Mouse (Mus musculus) kidney, embryonic 14.5 days (tissue): Measurements from ENCODE around the gene Cgrrf1. TPM values are rescaled to one million over a fixed set of nuclear protein-coding genes. Genes with fewer than 3 reads are reported as not detected.

Experiments used
- ATAC-seq: fragments of 200-750 bp; cut with Nextera tagmentation; 2 replicates; pipeline ENCODE4 v1.8.0; 2017; ENCODE audit warnings: moderate number of reproducible peaks, mild to moderate bottlenecking, moderate TSS enrichment, moderate library complexity; ENCODE audit not compliant: low FRiP score, low TSS enrichment
- H3K27ac ChIP-seq: fragments of 300-500 bp; sonication (generic); 2 replicates; pipeline ENCODE4 v1.5.1; 2014; ENCODE audit warnings: low read depth, mild to moderate bottlenecking, low read length, moderate library complexity, mixed read lengths
- H3K27me3 ChIP-seq: fragments of 300-500 bp; sonication (generic); 2 replicates; pipeline ENCODE4 v1.6.1; 2014; ENCODE audit warnings: mild to moderate bottlenecking, low read length; ENCODE audit not compliant: control insufficient read depth, insufficient read depth
- H3K36me3 ChIP-seq: fragments of 300-500 bp; sonication (generic); 2 replicates; pipeline ENCODE4 v1.6.1; 2014; ENCODE audit warnings: low read length, mixed read lengths; ENCODE audit not compliant: control insufficient read depth, insufficient read depth
- H3K4me1 ChIP-seq: fragments of 300-500 bp; sonication (generic); 2 replicates; pipeline ENCODE4 v1.6.1; 2014; ENCODE audit warnings: low read length, mixed read lengths; ENCODE audit not compliant: control insufficient read depth, insufficient read depth
- H3K4me2 ChIP-seq: fragments of 300-500 bp; sonication (generic); replicated peaks from 2 replicates; pipeline ENCODE4 v1.6.1; 2014; ENCODE audit warnings: low read depth, mild to moderate bottlenecking, low read length
- H3K4me3 ChIP-seq: fragments of 300-500 bp; sonication (generic); 2 replicates; pipeline ENCODE4 v1.5.1; 2014; ENCODE audit warnings: mild to moderate bottlenecking, low read length
- H3K9ac ChIP-seq: fragments of 300-500 bp; sonication (generic); 2 replicates; pipeline ENCODE4 v1.6.1; 2014; ENCODE audit warnings: low read depth, mild to moderate bottlenecking, low read length, moderate library complexity
- H3K9me3 ChIP-seq: fragments of 300-500 bp; sonication (generic); 2 replicates; pipeline ENCODE4 v1.6.1; 2016; ENCODE audit warnings: low read length; ENCODE audit not compliant: control insufficient read depth
- WGBS: fragments of 180-500 bp; shearing (Covaris S2); extraction: QIAGEN DNeasy Blood & Tissue Kit; methylation state at CpG from one replicate; pipeline ENCODE4 v1.1.7; 2014; 5-methylcytosine and 5-hydroxymethylcytosine counted together
- polyA plus RNA-seq: library from polyadenylated mRNA; unstranded; fragments of >200 nt; fragmentation: Nextera tagmentation; extraction: Ambion mirVana; gene quantifications from 2 replicates; pipeline ENCODE4 v1.2.1, GENCODE M21; 2014

Gene Cgrrf1
- polyA plus RNA-seq, 1 experiment from 2014 or later = 30.6 TPM

GRCm38 (mm10) chr14:46790723-46791122 is 41.2 kb upstream of the Cgrrf1 start:
- Histone ChIP-seq H3K9ac (no peak overlapping the region), H3K36me3 (no peaks in the 10 kb centered on the region), H3K9me3 (no peaks in the 10 kb centered on the region), H3K4me2 (no peak overlapping the region), H3K4me3 (no peak overlapping the region), H3K27ac (no peak overlapping the region), H3K27me3 (no peaks in the 10 kb centered on the region), H3K4me1 (peaks cover 5% of the 10 kb centered on the region)
- WGBS = 92% methylated on average over 6 of the region's 6 CpGs
- no peak for ATAC-seq

- no peak for ATAC-seq
- 89% methylated on average over 5 of the region's 5 CpGs for WGBS
Measured at GRCm38 (mm10) chr14:46794157-46794556, 37.8 kb upstream of the Cgrrf1 start.

GRCm38 (mm10) chr14:46800684-46801345 is 31.1 kb upstream of the Cgrrf1 start:
- Histone ChIP-seq H3K9ac (no peak overlapping the region), H3K36me3 (no peaks in the 10 kb centered on the region), H3K27ac (no peak overlapping the region), H3K27me3 (no peaks in the 10 kb centered on the region), H3K4me3 (no peak overlapping the region), H3K4me2 (no peak overlapping the region), H3K9me3 (no peaks in the 10 kb centered on the region), H3K4me1 (no peaks in the 10 kb centered on the region)
- no peak for ATAC-seq
- 70% methylated on average over 3 of the region's 3 CpGs for WGBS

More at GRCm38 (mm10) chr14:46794157-46794556, 37.8 kb upstream of the Cgrrf1 start:
- Histone ChIP-seq H3K9ac (no peak overlapping the region), H3K9me3 (no peaks in the 10 kb centered on the region), H3K36me3 (no peaks in the 10 kb centered on the region), H3K4me2 (no peak overlapping the region), H3K27ac (no peak overlapping the region), H3K4me3 (no peak overlapping the region), H3K4me1 (no peaks in the 10 kb centered on the region), H3K27me3 (no peaks in the 10 kb centered on the region)

GRCm38 (mm10) chr14:46803259-46803658 is 28.7 kb upstream of the Cgrrf1 start:
- ATAC-seq = no peak
- H3K9me3 ChIP-seq = no peaks in the 10 kb centered on the region

GRCm38 (mm10) chr14:46803791-46804190 is 28.1 kb upstream of the Cgrrf1 start:
- Histone ChIP-seq H3K27me3 (no peaks in the 10 kb centered on the region), H3K27ac (no peak overlapping the region), H3K4me2 (no peak overlapping the region), H3K4me1 (no peaks in the 10 kb centered on the region), H3K9me3 (no peaks in the 10 kb centered on the region), H3K36me3 (no peaks in the 10 kb centered on the region; the same call in 1 of the 2 replicates), H3K4me3 (no peak overlapping the region), H3K9ac (no peak overlapping the region)
- WGBS = 88% methylated on average over 1 of the region's 1 CpGs
- ATAC-seq = no peak

More at GRCm38 (mm10) chr14:46803259-46803658, 28.7 kb upstream of the Cgrrf1 start:
- 91% methylated on average over 4 of the region's 4 CpGs for whole genome bisulfite sequencing
- H3K27ac ChIP-seq = no peak overlapping the region
- H3K4me3 ChIP-seq = no peak overlapping the region
- H3K36me3 ChIP-seq = no peaks in the 10 kb centered on the region; the same call in 1 of the 2 replicates
- no peak overlapping the region for H3K4me2 ChIP-seq
- H3K27me3 ChIP-seq = no peaks in the 10 kb centered on the region
- no peak overlapping the region for H3K9ac ChIP-seq
- H3K4me1 ChIP-seq = no peaks in the 10 kb centered on the region

GRCm38 (mm10) chr14:46806186-46806585 is 25.7 kb upstream of the Cgrrf1 start:
- no peak overlapping the region for H3K9ac ChIP-seq
- no peak overlapping the region for H3K27ac ChIP-seq
- peaks cover 20% of the 10 kb centered on the region for H3K36me3 ChIP-seq
- ATAC-seq = no peak
- H3K4me1 ChIP-seq = no peaks in the 10 kb centered on the region
- H3K4me2 ChIP-seq = no peak overlapping the region
- H3K9me3 ChIP-seq = no peaks in the 10 kb centered on the region
- no peak overlapping the region for H3K4me3 ChIP-seq
- 82% methylated on average over 5 of the region's 5 CpGs for WGBS
- H3K27me3 ChIP-seq = no peaks in the 10 kb centered on the region

GRCm38 (mm10) chr14:46807927-46808326 is 24.0 kb upstream of the Cgrrf1 start:
- no peak overlapping the region for H3K4me3 ChIP-seq
- H3K9me3 ChIP-seq = no peaks in the 10 kb centered on the region
- WGBS = 87% methylated on average over 3 of the region's 3 CpGs
- no peak overlapping the region for H3K4me2 ChIP-seq
- no peaks in the 10 kb centered on the region for H3K27me3 ChIP-seq
- H3K4me1 ChIP-seq = no peaks in the 10 kb centered on the region
- H3K27ac ChIP-seq = no peak overlapping the region
- H3K36me3 ChIP-seq = peaks cover 31% of the 10 kb centered on the region
- no peak for ATAC-seq
- H3K9ac ChIP-seq = no peak overlapping the region

- WGBS = 82% methylated on average over 6 of the region's 6 CpGs
- peaks cover 49% of the 10 kb centered on the region for H3K36me3 ChIP-seq
Measured at GRCm38 (mm10) chr14:46815640-46816039, 16.3 kb upstream of the Cgrrf1 start.

GRCm38 (mm10) chr14:46816916-46817622 is 14.9 kb upstream of the Cgrrf1 start:
- ATAC-seq = no peak
- Histone ChIP-seq H3K9ac (no peak overlapping the region), H3K4me3 (no peak overlapping the region), H3K36me3 (peaks cover 36% of the 10 kb centered on the region), H3K27ac (no peak overlapping the region), H3K27me3 (no peaks in the 10 kb centered on the region), H3K9me3 (no peaks in the 10 kb centered on the region), H3K4me2 (no peak overlapping the region), H3K4me1 (peaks cover 7% of the 10 kb centered on the region)
- 95% methylated on average over 8 of the region's 8 CpGs for WGBS

More at GRCm38 (mm10) chr14:46815640-46816039, 16.3 kb upstream of the Cgrrf1 start:
- Histone ChIP-seq H3K9ac (no peak overlapping the region), H3K27me3 (no peaks in the 10 kb centered on the region), H3K4me2 (no peak overlapping the region), H3K27ac (no peak overlapping the region), H3K4me1 (peaks cover 4% of the 10 kb centered on the region), H3K4me3 (no peak overlapping the region), H3K9me3 (no peaks in the 10 kb centered on the region)
- no peak for ATAC-seq
